Mouse (Mus musculus) ovary, postnatal 14 days (tissue): Measurements from ENCODE around the gene Fam184a.
A peak's percentile ranks its signal among the peaks of the same experiment; 100 is the strongest.

Source experiments
- DNase-seq: peaks from one replicate; pipeline ENCODE4 v3.0.0; 2022; ENCODE audit warnings: low spot score

Gene Fam184a

DNA sequence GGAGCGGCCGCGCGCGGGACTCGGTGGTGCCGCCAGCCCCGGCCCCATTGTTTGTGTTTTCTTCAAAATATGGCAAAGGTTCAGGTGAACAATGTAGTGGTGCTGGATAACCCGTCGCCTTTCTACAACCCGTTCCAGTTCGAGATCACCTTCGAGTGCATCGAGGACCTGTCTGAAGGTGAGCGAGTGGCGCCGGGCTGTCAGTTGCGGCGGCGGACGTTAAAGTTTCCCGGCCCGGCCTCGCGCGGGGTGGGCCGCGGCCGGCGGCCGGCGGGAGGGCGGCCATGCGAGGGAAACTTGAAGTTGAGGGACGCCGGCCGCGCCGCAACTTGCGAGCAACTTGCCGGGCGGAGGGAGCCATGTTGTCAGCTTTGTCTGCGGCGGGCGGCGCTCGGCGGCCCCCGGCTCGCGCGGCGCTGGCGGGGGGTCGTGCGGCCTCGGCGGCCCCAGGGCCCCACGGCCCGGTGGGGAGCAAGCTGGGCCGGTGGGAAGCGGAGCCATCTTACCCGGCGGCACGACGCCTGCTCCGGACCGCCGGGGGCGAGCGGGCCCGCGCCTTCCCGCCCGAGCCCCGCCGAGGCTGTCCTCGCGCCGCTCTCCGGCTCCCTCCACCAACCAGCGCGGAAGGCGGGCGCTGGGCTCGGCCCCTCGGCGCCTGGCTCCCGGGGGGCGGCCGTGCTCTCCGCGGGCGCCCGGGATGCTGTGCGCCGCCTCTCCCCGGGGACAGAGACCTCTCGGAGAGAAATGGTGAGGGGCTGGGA is 153.6 kb downstream of the Fam184a start:
- DNase-seq = peak; percentile 32

- peak; percentile 92 for DNase-seq
Observed at GRCm38 (mm10) chr10:53596677-53597120, 154.2 kb downstream of the Fam184a start, which contains the start of gene Asf1a. Asf1a (plus strand) TSS chr10:53596757.

DNA sequence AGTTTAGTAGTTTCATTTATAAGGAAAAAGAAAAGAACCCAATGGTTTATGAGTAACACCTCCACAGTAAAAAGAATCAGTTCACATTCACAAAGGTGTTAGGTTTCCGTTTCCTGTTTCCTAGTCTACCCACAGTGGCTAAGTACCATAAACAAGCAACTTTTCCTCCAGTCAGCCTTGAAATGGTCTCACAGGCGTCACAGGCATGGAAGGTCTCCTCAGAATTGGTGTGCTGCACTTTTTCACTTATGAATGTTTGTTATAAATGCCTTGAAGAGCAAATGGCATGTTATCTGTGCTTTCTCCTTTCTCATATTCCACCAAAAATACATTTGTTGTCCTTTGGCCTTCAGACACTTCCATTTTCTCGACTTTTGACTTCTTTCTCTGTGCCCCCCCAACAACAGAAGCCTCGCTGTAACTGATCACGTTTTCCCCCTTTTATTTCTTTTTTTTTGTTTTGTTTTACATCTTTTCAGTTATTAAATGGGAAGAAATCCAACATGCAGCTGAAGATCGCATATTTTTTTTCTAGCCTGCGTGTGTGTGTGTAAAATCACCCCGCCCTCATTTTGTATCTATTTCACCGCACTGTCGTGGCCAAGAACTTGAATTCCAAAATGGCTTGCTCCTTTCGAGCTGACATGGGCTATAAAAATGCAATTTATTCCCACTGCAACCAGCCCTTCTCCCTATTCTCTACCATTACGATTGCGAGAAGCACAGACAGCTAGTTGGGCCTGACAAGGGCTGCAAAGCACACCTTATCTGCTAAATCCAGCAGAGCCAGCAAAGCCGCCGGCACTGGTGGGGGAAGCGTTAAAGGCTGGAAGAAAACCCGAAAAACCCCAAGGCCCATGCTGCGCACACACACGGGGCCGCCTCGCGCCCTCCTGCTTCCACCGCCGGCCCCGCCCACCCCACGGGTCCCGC is 154.9 kb downstream of the Fam184a start:
- DNase-seq = peak; percentile 66

GRCm38 (mm10) chr10:53585777-53586176 is 165.1 kb downstream of the Fam184a start:
- no peak for DNase-seq
